Mouse (Mus musculus): ENCODE results near the gene Lrrc31.
"Not testable (repeated sequence)": the region's sequence is repeated elsewhere in the genome, so short reads cannot be mapped to it uniquely, and the experiment has no call there.

Lrrc31 gene

GRCm38 (mm10) chr3:30699711-30700505, at the start of gene Lrrc31:
Gene Lrrc31 (minus strand): TSS chr3:30699843.
- DNase-seq (ENCODE audit: low spot score): not testable (repeated sequence)

GRCm38 (mm10) chr3:30748316-30748715, 48.7 kb upstream of the Lrrc31 start:
- DNase-seq (ENCODE audit: low spot score): no peak

- DNase-seq (ENCODE audit: low spot score): no peak
Measured at GRCm38 (mm10) chr3:30746006-30746405, 46.4 kb upstream of the Lrrc31 start, which contains the start of gene Samd7. Gene Samd7 (plus strand): TSS chr3:30746293.

GRCm38 (mm10) chr3:30742891-30743290, 43.2 kb upstream of the Lrrc31 start:
- DNase-seq (ENCODE audit: low spot score): no peak

GRCm38 (mm10) chr3:30741306-30741705, 41.7 kb upstream of the Lrrc31 start:
- no peak for DNase-seq (ENCODE audit: low spot score)

GRCm38 (mm10) chr3:30736809-30737208, 37.2 kb upstream of the Lrrc31 start:
- DNase-seq (ENCODE audit: low spot score): no peak

GRCm38 (mm10) chr3:30729046-30729445, 29.4 kb upstream of the Lrrc31 start:
- DNase-seq (ENCODE audit: low spot score): no peak

- DNase-seq (ENCODE audit: low spot score): no peak
Measured at GRCm38 (mm10) chr3:30727209-30727608, 27.6 kb upstream of the Lrrc31 start.

GRCm38 (mm10) chr3:30725514-30725913, 25.9 kb upstream of the Lrrc31 start:
- DNase-seq (ENCODE audit: low spot score): no peak

GRCm38 (mm10) chr3:30724848-30725465, 25.3 kb upstream of the Lrrc31 start:
- no peak for DNase-seq (ENCODE audit: low spot score)

GRCm38 (mm10) chr3:30724105-30724824, 24.6 kb upstream of the Lrrc31 start:
- DNase-seq (ENCODE audit: low spot score): no peak

- DNase-seq (ENCODE audit: low spot score): no peak
Measured at GRCm38 (mm10) chr3:30723179-30723578, 23.5 kb upstream of the Lrrc31 start.

GRCm38 (mm10) chr3:30722461-30722860, 22.8 kb upstream of the Lrrc31 start:
- no peak for DNase-seq (ENCODE audit: low spot score)

GRCm38 (mm10) chr3:30722036-30722435, 22.4 kb upstream of the Lrrc31 start:
- no peak for DNase-seq (ENCODE audit: low spot score)

- DNase-seq (ENCODE audit: low spot score): no peak
Measured at GRCm38 (mm10) chr3:30718649-30719048, 19.0 kb upstream of the Lrrc31 start.

GRCm38 (mm10) chr3:30713334-30713733, 13.7 kb upstream of the Lrrc31 start:
- DNase-seq (ENCODE audit: low spot score): no peak

GRCm38 (mm10) chr3:30710191-30710590, 10.5 kb upstream of the Lrrc31 start:
- DNase-seq (ENCODE audit: low spot score): no peak

- no peak for DNase-seq (ENCODE audit: low spot score)
Measured at GRCm38 (mm10) chr3:30706614-30707276, 7.1 kb upstream of the Lrrc31 start.

GRCm38 (mm10) chr3:30705977-30706376, 6.3 kb upstream of the Lrrc31 start:
- DNase-seq (ENCODE audit: low spot score): no peak

GRCm38 (mm10) chr3:30697891-30698290, 1.8 kb downstream of the Lrrc31 start:
- DNase-seq (ENCODE audit: low spot score): no peak

GRCm38 (mm10) chr3:30696346-30696745, 3.3 kb downstream of the Lrrc31 start:
- DNase-seq (ENCODE audit: low spot score): peak; percentile 89

- DNase-seq (ENCODE audit: low spot score): no peak
Measured at GRCm38 (mm10) chr3:30695661-30696060, 4.0 kb downstream of the Lrrc31 start.

Data from embryo, embryonic 10 days (tissue).